Comparison of ENCODE assay signal across 8 mouse cellular contexts in the genomic region with DNA sequence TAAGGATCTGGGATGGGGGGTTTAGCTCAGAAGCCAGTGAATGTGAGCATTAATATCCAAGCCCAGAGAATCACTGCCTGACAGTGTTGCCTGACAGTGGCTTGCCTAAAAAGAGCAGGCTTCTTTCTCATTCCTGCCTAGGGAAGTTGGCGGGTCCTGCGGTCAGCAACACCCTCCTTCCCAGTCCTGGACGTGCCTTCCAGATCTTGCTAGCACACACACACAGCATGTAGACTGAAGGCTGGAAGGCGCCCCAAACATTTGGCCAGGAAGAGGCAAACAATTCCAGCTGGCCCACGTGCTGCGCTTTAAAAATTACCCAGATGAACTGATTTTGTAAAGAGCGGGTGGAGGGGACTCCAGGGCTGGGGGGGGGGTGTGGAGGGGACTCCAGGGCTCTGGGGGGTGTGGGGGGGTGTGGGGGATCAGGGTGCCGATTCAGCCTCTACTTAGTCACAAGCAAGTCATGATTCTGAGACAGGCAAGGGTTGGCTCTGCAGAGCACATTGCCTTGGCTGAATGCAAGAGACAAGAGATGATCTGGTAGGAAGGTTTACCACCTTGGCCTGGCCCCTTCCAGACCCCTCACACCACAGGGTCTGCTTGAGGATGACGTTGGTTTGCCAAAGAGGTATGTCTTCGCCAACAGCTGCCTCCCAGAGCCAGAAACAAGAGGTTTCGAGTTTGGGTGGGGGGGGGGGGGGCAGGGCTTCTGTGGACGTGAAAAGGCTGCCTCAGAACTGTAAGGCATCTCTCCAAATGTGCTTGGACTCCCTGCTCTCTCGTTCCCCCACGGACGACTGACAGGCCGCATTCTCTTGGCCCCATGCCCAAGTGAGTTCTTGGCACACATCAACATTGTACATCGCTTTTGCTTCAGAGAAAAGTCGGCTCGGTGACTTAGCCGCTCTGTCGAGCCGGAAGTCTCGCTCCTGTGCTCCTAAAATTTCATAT.
DNase-seq lines count a peak whose midpoint lies in the region; ATAC-seq and TF ChIP-seq lines count a peak whose summit lies in the region.

No protein-coding gene starts in this region.

- H3K36me3 ChIP-seq in hindbrain, embryonic 16.5 days (ENCODE audit: control insufficient read depth, insufficient read depth, low read length), result no peaks in the 10 kb centered on the region
- H3K36me3 ChIP-seq in limb, embryonic 10.5 days, result no peaks in the 10 kb centered on the region
- no peaks in the 10 kb centered on the region for H3K36me3 ChIP-seq in midbrain, embryonic 16.5 days (ENCODE audit: control insufficient read depth, insufficient read depth, low read length)

- H3K27me3 ChIP-seq in cerebellum, adult 2 months (ENCODE audit: control insufficient read depth, insufficient read depth, low read length), result no peaks in the 10 kb centered on the region
- no peaks in the 10 kb centered on the region for H3K27me3 ChIP-seq in hindbrain, embryonic 16.5 days (replicated peaks; ENCODE audit: control insufficient read depth, insufficient read depth, low read length)
- no peaks in the 10 kb centered on the region for H3K27me3 ChIP-seq in limb, embryonic 10.5 days (ENCODE audit: low read depth, poor library complexity, severe bottlenecking)
- no peaks in the 10 kb centered on the region for H3K27me3 ChIP-seq in midbrain, embryonic 16.5 days (ENCODE audit: control insufficient read depth, insufficient read depth, low read depth, low read length)

- H3K9ac ChIP-seq in hindbrain, embryonic 16.5 days (ENCODE audit: low read depth, low read length), result no peak overlapping the region; the same call in 1 of the 2 replicates
- H3K9ac ChIP-seq in midbrain, embryonic 16.5 days (ENCODE audit: low read depth, low read length), result no peak overlapping the region

- WGBS in cerebellum, adult 2 months, result 1% methylated on average over 23 of the region's 23 CpGs
- whole genome bisulfite sequencing in hindbrain, embryonic 16.5 days, result 33% methylated on average over 22 of the region's 23 CpGs
- 80% methylated on average over 23 of the region's 23 CpGs for WGBS in limb, embryonic 10.5 days
- WGBS in midbrain, embryonic 16.5 days, result 60% methylated on average over 23 of the region's 23 CpGs

- ATAC-seq in hindbrain, embryonic 16.5 days, result peak; percentile 79
- ATAC-seq in midbrain, embryonic 16.5 days, result peak; percentile 66
- no peak for ATAC-seq in granulocyte monocyte progenitor cell, adult 5-6 weeks (replicated peaks; ENCODE audit: poor library complexity, severe bottlenecking)

- no peak for TF ChIP-seq CTCF in cerebellum, adult 2 months (IDR thresholded peaks at IDR 0.05; ENCODE audit: borderline replicate concordance, insufficient read depth, low read depth, low read length)

- peak overlapping the region; percentile 27 for H3K4me2 ChIP-seq in hindbrain, embryonic 16.5 days (ENCODE audit: low read length)
- H3K4me2 ChIP-seq in midbrain, embryonic 16.5 days (ENCODE audit: low read length), result peak overlapping the region; percentile 4; the same call in 1 of the 2 replicates

- no peaks in the 10 kb centered on the region for H3K9me3 ChIP-seq in hindbrain, embryonic 16.5 days (ENCODE audit: control insufficient read depth, low read length)
- no peaks in the 10 kb centered on the region for H3K9me3 ChIP-seq in limb, embryonic 10.5 days (replicated peaks)
- no peaks in the 10 kb centered on the region for H3K9me3 ChIP-seq in midbrain, embryonic 16.5 days (replicated peaks; ENCODE audit: control insufficient read depth, low read length, poor library complexity, severe bottlenecking)

- peak overlapping the region; percentile 78 for H3K27ac ChIP-seq in cerebellum, adult 2 months (ENCODE audit: insufficient read depth, low read length)
- H3K27ac ChIP-seq in hindbrain, embryonic 16.5 days (ENCODE audit: low read depth, low read length), result peak overlapping the region; percentile 68
- H3K27ac ChIP-seq in limb, embryonic 10.5 days, result peak overlapping the region; percentile 61
- peak overlapping the region; percentile 26; the same call in 1 of the 2 replicates for H3K27ac ChIP-seq in midbrain, embryonic 16.5 days (ENCODE audit: low read length)

- TF ChIP-seq POLR2A in cerebellum, adult 2 months (IDR thresholded peaks at IDR 0.05; ENCODE audit: borderline replicate concordance, insufficient read depth, low read length), result peak; percentile 26; the same call in 1 of the 2 replicates

- peak overlapping the region; percentile 30 for H3K4me3 ChIP-seq in cerebellum, adult 2 months (replicated peaks; ENCODE audit: insufficient read depth, low read depth, low read length)
- no peak overlapping the region for H3K4me3 ChIP-seq in hindbrain, embryonic 16.5 days (ENCODE audit: low read length)
- no peak overlapping the region for H3K4me3 ChIP-seq in limb, embryonic 10.5 days
- H3K4me3 ChIP-seq in midbrain, embryonic 16.5 days (ENCODE audit: low read depth, low read length), result no peak overlapping the region

- DNase-seq in adrenal gland, adult 18-20 months (ENCODE audit: low spot score in 2 of 2), result peak; percentile 61 to 70
- peak; percentile 86 to 90 for DNase-seq in cerebellum, adult 2 months
- peak; percentile 66 for DNase-seq in gastrocnemius, postnatal 10 days
- DNase-seq in limb, embryonic 10.5 days (ENCODE audit: low spot score), result no peak
- no peak for DNase-seq in c-Kit-positive CD71-positive TER-119-positive erythroid progenitor cells, embryonic 14.5 days (ENCODE audit: low spot score)

- peaks cover 17% of the 10 kb centered on the region for H3K4me1 ChIP-seq in cerebellum, adult 2 months (ENCODE audit: control insufficient read depth, insufficient read depth, low read length)
- H3K4me1 ChIP-seq in hindbrain, embryonic 16.5 days (ENCODE audit: control insufficient read depth, insufficient read depth, low read depth, low read length), result peaks cover 12% of the 10 kb centered on the region
- peaks cover 46% of the 10 kb centered on the region for H3K4me1 ChIP-seq in limb, embryonic 10.5 days
- peaks cover 3% of the 10 kb centered on the region; the same call in 1 of the 2 replicates for H3K4me1 ChIP-seq in midbrain, embryonic 16.5 days (ENCODE audit: control insufficient read depth, insufficient read depth, low read length)

Comparison
In these comparisons a context has a peak if more than half of its experiments do, and no peak if none do; other contexts are left out.
1. DNase-seq: peak in adrenal gland, adult 18-20 months (2 of 2), cerebellum, adult 2 months (2 of 2) and gastrocnemius, postnatal 10 days (single experiment); none in limb, embryonic 10.5 days (single experiment) and c-Kit-positive CD71-positive TER-119-positive erythroid progenitor cells, embryonic 14.5 days (single experiment).
2. H3K27ac ChIP-seq: peak in every context shown above with its lines; median percentile 78 in cerebellum, adult 2 months; 68 in hindbrain, embryonic 16.5 days; 61 in limb, embryonic 10.5 days; 26 in midbrain, embryonic 16.5 days.